Mouse (Mus musculus) urinary bladder, adult 2 months (tissue): ENCODE data around the gene Map3k5. TPM values are rescaled to one million over a fixed set of nuclear protein-coding genes. Genes with fewer than 3 reads are reported as not detected.

Source experiments
- DNase-seq: peaks from one replicate; pipeline ENCODE4 v3.0.0; 2022; ENCODE audit warnings: low spot score
- polyA plus RNA-seq: library from polyadenylated mRNA; depleted of rRNA; stranded (reverse); fragments of >200 nt; gene quantifications from 2 replicates; pipeline ENCODE4 v1.2.3, GENCODE M21; 2012

Gene Map3k5
- polyA plus RNA-seq, 1 experiment: 20.6 TPM

DNA sequence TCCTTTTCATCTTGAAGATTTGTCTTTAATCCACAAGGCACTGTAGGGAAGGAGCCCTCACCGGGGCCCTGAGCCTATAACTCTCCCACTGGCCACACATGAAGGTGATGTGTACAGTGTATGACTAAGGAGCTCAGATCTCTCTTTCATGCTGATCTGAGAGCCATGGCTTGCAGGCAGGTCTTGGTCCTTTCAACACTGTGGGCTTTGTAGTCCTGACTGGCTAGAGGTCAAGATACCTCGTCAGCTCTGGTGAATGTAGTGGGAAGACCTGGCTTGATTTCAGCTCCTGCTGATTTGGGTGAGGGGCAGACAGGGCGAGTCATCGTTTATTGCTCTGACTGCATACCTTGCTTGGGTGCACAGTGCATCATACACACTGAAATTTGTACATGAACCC, 171.3 kb downstream of the Map3k5 start:
- DNase-seq: no peak

DNA sequence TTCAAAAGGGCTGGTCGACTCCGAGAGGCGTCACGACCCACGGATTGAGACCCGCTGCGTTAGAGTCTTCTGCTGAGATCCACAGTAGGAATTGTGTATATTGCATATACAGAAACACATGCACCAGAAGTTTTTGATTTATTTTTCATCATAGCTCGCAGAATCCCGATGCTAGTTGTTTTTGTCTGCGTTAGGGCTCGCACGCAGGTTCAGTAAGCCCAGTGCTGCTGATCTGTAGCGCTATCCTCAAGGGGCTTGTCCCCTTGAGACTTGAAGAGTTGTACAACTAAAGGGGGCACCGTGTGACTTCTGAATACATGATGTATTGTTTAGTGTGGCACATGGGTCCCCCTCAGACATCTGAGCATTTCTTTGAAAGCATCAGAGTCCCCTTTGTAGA, 172.8 kb downstream of the Map3k5 start:
- DNase-seq: no peak

DNA sequence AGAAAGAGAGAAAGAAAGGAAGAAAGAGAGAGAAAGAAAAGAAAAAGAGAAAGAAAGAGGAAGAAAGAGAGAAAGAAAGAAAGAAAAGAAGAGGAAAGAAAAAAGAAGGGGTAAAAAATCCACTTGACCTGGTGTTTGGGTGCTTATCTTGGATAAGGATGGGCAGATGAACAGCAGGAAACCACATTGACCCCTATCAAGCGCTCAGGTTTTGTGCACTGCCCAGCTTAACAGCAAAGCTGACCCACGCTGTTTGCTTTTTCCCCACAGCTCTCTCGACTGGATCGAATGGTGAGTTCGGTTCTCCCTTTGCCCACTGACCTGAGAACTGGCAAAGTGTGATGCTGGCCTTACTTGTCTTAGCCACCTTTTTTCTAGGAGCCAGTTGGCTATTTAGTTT, 177.2 kb downstream of the Map3k5 start:
- no peak for DNase-seq

GRCm38 (mm10) chr10:20112026-20112973, 178.0 kb downstream of the Map3k5 start:
- no peak for DNase-seq

DNA sequence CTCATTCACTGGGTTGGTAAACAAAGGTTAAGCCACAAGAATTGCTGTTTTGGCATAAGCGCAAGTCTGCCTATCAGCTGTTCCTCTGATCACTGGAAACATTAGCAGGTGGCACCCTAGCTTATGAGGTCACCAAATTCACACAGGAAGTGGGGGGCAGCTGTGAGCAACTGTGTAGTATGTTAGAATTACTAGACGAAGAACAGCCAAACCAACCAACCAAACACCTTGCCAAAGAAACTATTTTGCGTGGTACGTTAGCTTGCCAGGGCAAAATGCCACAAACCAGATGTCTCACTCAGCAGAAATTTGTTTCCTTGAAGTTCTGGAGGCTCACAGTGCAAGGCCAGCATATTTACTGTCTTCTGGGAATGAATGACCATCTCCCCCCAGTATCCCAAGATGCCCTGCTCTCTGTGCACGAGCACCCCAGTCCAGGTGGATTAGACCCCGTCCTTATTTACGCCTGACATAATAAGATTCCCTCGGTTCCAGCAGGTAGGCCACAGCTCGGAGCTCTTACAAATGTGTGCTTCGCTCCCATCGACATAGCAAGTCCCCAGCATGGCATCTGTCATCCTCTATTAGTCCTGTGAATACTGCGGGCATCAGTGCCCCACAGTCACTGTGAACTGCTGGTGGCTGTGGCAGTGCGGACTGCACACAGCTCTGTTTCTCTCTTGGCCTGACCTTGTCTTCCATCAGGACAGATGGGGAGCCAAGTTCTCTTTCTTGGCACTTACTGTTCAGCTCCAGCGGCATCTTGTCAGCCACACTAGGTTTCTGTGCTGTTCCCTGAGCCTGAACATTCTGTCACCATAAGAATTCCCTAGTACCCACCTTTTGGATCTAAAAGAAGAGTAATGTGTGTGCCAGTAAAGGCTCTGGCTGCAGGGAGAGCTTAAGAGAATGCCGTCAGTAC, 185.5 kb downstream of the Map3k5 start:
- no peak for DNase-seq

DNA sequence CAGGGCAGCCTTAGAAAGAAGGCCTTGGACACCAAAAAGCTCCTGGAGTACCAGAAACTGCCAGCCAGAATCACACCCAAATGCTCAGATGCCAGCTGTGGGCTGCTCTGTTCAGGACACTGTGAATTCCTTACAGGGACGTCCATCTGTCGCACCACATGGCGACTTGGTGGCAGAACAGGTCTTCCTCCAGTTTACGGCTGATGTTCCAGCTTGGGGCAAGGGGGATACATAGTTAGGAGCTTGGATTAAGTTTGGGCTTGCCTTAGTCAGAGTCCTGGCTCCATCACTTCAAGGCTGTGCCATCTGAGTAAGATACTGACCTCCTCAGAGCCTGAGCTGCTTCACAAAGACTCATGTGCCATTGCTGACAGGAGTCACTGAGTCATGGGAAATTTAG, 187.7 kb downstream of the Map3k5 start:
- DNase-seq: no peak

DNA sequence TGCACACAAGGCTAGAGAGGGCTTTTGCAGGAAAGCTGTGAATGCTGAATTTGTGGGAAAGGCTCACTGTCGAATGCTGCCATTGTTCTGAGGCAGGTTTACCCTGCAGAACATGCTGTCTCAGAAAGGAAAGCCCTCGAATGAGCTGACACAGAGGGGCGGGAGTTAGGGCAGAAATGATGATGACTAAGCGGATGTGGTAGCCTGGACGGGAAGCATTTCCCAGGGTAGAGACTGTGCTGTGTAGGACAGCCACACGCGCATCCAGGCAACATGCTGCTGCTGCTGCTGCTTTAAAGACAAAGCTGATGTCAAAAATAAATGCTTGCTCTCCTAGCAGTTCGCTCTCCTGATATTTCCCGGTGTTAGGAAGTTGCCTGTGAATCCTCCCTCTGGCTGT, 189.1 kb downstream of the Map3k5 start:
- no peak for DNase-seq

- DNase-seq: no peak
Measured at GRCm38 (mm10) chr10:20124576-20124975, 190.3 kb downstream of the Map3k5 start.

DNA sequence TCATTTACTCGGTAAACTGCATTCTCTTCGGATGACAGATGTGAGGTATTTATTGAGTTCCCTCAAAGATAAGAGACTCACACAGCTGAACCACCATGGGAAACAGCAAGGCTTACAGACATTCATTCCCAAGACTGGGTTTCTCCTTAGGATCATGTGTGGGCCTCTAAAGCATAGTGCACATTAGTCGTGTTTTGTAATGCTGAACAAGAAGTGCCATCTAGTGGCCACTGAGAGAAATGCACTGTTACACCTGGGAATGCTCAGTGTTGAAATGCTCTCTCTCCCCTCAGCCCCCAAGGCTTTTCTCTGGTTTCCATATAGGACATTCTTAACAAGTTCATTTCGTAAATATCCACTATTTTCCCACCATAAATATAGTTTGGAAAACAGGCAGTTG, 191.0 kb downstream of the Map3k5 start:
- no peak for DNase-seq

DNA sequence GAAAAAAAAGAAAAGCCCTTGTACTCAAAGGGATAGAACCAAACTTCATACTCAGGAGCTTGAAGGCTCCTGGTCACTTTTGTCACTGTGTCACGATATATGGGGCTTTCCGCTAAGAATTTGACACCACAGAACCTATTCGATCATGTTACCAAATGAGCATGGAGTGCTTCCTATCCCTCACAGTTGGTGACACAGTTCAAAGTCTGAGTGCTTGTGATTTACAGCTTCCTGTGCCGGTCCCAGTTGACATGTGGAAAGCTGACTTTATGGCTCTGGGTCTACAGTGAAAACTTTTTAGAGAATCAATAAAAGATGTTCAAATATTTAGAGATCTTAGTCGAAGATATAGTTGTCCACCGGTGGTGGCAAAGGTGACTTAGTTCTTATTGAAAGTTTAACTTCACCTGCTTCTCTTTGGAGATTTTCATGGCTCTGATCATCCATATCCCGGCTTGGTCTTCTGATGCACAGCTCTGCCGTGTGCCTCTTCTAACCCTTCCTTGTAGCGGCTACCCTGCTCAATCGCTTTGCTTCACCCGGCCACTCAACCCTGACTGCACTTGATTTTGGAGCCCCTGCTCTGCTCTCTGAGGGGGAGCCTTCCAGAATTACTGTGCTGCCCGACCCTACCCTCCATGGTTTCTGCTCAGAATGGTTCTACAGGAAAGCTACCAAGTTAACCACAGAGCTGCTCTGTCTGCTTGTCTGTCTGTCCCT, 198.8 kb downstream of the Map3k5 start:
- no peak for DNase-seq

DNA sequence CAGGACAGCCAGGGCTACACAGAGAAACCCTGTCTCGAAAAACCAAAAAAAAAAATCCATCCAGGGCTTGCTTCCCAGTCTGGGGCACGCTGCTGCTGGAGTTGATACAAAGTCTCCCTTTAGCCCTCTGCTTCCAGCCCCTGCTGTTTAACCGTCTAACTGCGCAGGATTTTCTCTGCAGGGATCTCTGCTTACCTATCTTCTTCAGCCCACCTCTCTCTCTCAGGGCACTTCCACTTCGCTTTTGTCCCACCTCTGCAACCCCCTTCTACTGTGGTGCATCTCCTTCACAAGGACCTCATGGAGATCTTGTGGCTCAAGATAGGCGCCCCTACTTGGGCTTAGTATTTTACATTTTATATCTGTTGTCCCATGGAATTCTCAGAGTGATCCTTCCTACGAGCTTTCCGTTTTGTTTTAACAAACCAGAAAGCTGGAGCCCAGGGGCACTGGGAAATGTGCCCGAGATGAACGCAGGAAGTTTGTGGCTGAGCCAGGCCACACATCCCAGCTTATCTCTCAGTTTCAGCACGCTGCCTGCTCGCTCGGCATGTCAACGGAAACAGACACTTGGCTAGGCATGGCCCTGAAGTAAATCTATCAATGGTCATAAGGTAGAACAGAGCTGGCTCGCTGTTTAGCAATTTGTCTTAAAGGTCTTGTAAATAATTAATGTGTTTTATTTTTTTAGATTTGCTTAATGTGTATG, 201.2 kb downstream of the Map3k5 start:
- DNase-seq: no peak

DNA sequence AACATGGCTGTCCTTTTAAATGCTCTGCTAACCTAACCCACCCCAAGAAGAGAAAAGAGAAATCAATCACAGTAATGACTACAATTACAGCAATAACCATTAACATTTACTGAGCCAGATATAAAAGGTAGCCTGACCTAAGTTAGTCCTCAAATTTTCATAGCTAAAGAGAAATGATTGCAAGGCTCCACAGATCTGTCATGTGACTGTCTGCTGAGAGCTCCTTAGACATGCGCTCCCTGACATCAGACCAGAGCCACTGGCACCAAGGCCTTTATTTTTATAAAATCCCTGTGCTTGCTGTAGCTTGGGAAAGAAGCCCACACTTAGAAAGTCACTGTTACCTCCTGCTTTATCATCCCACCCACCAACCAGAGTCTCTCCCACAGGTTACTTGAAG, 202.2 kb downstream of the Map3k5 start:
- DNase-seq: no peak

- no peak for DNase-seq
Measured at GRCm38 (mm10) chr10:20141376-20141775, 207.1 kb downstream of the Map3k5 start.

GRCm38 (mm10) chr10:20148130-20148772, 214.0 kb downstream of the Map3k5 start, which contains the start of gene Map7:
Gene Map7, plus strand, starts transcription at chr10:20148471.
- no peak for DNase-seq

DNA sequence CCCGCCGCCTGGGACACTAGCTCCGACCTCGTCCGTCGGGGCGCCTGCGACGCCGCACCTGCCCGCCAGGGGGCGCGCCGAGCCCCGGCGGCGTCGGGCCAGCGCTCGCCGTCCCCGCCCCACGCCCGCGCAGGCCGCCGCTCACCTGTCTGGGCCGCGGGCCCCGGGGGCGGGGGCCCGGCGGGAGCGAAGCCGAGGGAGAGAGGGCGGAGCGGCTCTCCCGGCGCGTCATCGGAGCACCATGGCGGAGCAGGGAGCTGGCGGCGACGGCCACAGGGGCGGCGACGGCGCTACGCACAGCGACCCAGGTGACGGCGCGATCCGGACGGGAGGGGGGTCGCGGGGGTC, 214.5 kb downstream of the Map3k5 start:
- peak; percentile 75 for DNase-seq

DNA sequence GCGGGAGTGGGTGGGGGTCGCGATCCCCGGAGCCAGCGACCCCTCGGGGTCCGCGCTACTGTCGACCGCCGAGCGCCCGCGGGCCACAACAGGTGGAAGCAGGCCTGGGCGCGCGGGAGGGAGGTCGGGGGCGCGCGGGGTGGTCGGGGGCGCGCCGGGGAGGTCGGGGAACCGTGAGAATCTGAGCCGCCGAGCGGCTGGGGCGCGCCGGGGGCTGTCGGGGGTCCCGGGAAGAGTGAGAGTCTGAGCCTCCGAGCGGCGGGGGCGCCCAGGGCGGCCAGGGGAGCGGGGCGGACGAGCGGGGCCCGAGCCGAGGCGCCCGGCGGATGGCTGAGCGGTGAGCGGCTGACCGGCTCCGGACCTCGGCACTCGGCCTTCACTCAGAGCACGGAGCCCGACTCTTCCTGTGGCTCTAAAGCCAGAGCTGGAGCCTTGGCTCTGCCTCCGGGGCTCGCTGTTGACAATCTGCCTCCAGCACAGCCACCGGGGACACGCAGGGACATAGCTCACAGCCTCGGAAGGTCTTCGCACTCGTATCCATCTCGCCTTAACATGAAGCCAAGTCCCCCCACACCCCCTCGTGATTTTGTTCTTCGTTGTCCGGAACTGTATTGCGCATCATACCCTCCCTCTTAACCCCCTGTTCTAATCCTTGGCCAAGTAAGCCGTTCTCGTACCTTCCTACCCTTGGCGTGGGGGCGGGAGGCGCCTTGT, 215.0 kb downstream of the Map3k5 start:
- peak; percentile 57 for DNase-seq

GRCm38 (mm10) chr10:20149835-20150355, 215.6 kb downstream of the Map3k5 start:
- DNase-seq: no peak

GRCm38 (mm10) chr10:20152131-20152530, 217.9 kb downstream of the Map3k5 start:
- DNase-seq: no peak

GRCm38 (mm10) chr10:20153507-20153906, 219.2 kb downstream of the Map3k5 start:
- no peak for DNase-seq

GRCm38 (mm10) chr10:20155401-20155800, 221.1 kb downstream of the Map3k5 start:
- no peak for DNase-seq
